Mouse (Mus musculus) lung, embryonic 14.5 days (tissue): ENCODE data around the gene Hdac4. TPM values are rescaled to one million over a fixed set of nuclear protein-coding genes. Genes with fewer than 3 reads are reported as not detected.

Experiments
- ATAC-seq: fragments of 200-750 bp; cut with Nextera tagmentation; 2 replicates; pipeline ENCODE4 v1.8.0; 2017; ENCODE audit warnings: mild to moderate bottlenecking, moderate TSS enrichment, moderate library complexity; ENCODE audit not compliant: insufficient read depth
- DNase-seq: peaks from one replicate; pipeline ENCODE4 v3.0.0-alpha.2; 2015
- H3K27ac ChIP-seq: fragments of 300-500 bp; sonication (generic); 2 replicates; pipeline ENCODE4 v1.5.1; 2014; ENCODE audit warnings: low read depth, mild to moderate bottlenecking, moderate library complexity
- H3K27me3 ChIP-seq: fragments of 300-500 bp; sonication (generic); 2 replicates; pipeline ENCODE4 v1.6.1; 2014; ENCODE audit warnings: low read length, control low read depth; ENCODE audit not compliant: insufficient read depth
- H3K36me3 ChIP-seq: fragments of 300-500 bp; sonication (generic); 2 replicates; pipeline ENCODE4 v1.6.1; 2014; ENCODE audit warnings: control low read depth; ENCODE audit not compliant: insufficient read depth
- H3K4me1 ChIP-seq: fragments of 300-500 bp; sonication (generic); 2 replicates; pipeline ENCODE4 v1.6.1; 2014; ENCODE audit warnings: antibody characterized with exemption, control low read depth; ENCODE audit not compliant: insufficient read depth
- H3K4me2 ChIP-seq: fragments of 300-500 bp; sonication (generic); 2 replicates; pipeline ENCODE4 v1.6.1; 2014; ENCODE audit warnings: mild to moderate bottlenecking
- H3K4me3 ChIP-seq: fragments of 300-500 bp; sonication (generic); 2 replicates; pipeline ENCODE4 v1.5.1; 2014; ENCODE audit warnings: low read depth, low read length
- H3K9ac ChIP-seq: fragments of 300-500 bp; sonication (generic); 2 replicates; pipeline ENCODE4 v1.6.1; 2014
- H3K9me3 ChIP-seq: fragments of 300-500 bp; sonication (generic); 2 replicates; pipeline ENCODE4 v1.6.1; 2016; ENCODE audit warnings: low read depth, low read length, control low read depth
- CTCF ChIP-seq: IDR thresholded peaks from 2 replicates; pipeline ENCODE4 v1.5.1; 2016; ENCODE audit warnings: antibody characterized with exemption, low read depth
- WGBS: fragments of 180-500 bp; shearing (Covaris S2); extraction: QIAGEN DNeasy Blood & Tissue Kit; methylation state at CpG from one replicate; pipeline ENCODE4 v1.1.7; 2014; 5-methylcytosine and 5-hydroxymethylcytosine counted together
- polyA plus RNA-seq: library from polyadenylated mRNA; unstranded; fragments of >200 nt; fragmentation: Nextera tagmentation; extraction: Ambion mirVana; gene quantifications from 2 replicates; pipeline ENCODE4 v1.2.1, GENCODE M21; 2014

The Hdac4 gene
- polyA plus RNA-seq, 1 experiment from 2014 or later: 20.2 TPM

- Histone ChIP-seq H3K4me1 (peaks cover 10% of the 10 kb centered on the region), H3K27ac (no peak overlapping the region), H3K4me3 (no peak overlapping the region), H3K9me3 (no peaks in the 10 kb centered on the region), H3K36me3 (no peaks in the 10 kb centered on the region), H3K4me2 (no peak overlapping the region), H3K9ac (no peak overlapping the region), H3K27me3 (no peaks in the 10 kb centered on the region)
- no peak for ATAC-seq
- TF ChIP-seq CTCF: no peak
- DNase-seq: no peak
Observed at GRCm38 (mm10) chr1:92050992-92051391, 144.5 kb downstream of the Hdac4 start.

- no peak overlapping the region for H3K4me2 ChIP-seq
- no peaks in the 10 kb centered on the region for H3K9me3 ChIP-seq
- 45% methylated on average over 3 of the region's 3 CpGs for WGBS
- no peak overlapping the region for H3K4me3 ChIP-seq
- no peak overlapping the region for H3K27ac ChIP-seq
- DNase-seq: no peak
- no peak for TF ChIP-seq CTCF
- H3K9ac ChIP-seq: no peak overlapping the region
- H3K36me3 ChIP-seq: no peaks in the 10 kb centered on the region
- H3K4me1 ChIP-seq: peaks cover 10% of the 10 kb centered on the region
- H3K27me3 ChIP-seq: no peaks in the 10 kb centered on the region
- ATAC-seq: no peak
Observed at GRCm38 (mm10) chr1:92050566-92050965, 144.9 kb downstream of the Hdac4 start.

GRCm38 (mm10) chr1:92048415-92049354 lies 146.8 kb downstream of the Hdac4 start:
- DNase-seq: no peak
- Histone ChIP-seq H3K4me3 (no peak overlapping the region), H3K4me1 (peaks cover 8% of the 10 kb centered on the region), H3K9me3 (no peaks in the 10 kb centered on the region), H3K27ac (no peak overlapping the region), H3K9ac (no peak overlapping the region), H3K27me3 (no peaks in the 10 kb centered on the region), H3K36me3 (no peaks in the 10 kb centered on the region), H3K4me2 (no peak overlapping the region)
- TF ChIP-seq CTCF: no peak
- no peak for ATAC-seq
- WGBS: 86% methylated on average over 4 of the region's 4 CpGs

- no peak for TF ChIP-seq CTCF
- no peaks in the 10 kb centered on the region for H3K9me3 ChIP-seq
- ATAC-seq (no peak), DNase-seq (no peak)
- H3K4me1 ChIP-seq: peaks cover 7% of the 10 kb centered on the region
- 88% methylated on average over 1 of the region's 1 CpGs for WGBS
- no peak overlapping the region for H3K9ac ChIP-seq
- H3K4me3 ChIP-seq: no peak overlapping the region
- H3K4me2 ChIP-seq: no peak overlapping the region
- no peak overlapping the region for H3K27ac ChIP-seq
- H3K27me3 ChIP-seq: no peaks in the 10 kb centered on the region
- no peaks in the 10 kb centered on the region for H3K36me3 ChIP-seq
Observed at GRCm38 (mm10) chr1:92045671-92046070, 149.8 kb downstream of the Hdac4 start.

GRCm38 (mm10) chr1:92044868-92045267 lies 150.6 kb downstream of the Hdac4 start:
- no peak overlapping the region for H3K27ac ChIP-seq
- TF ChIP-seq CTCF: no peak
- H3K4me3 ChIP-seq: no peak overlapping the region
- H3K9ac ChIP-seq: no peak overlapping the region
- H3K36me3 ChIP-seq: no peaks in the 10 kb centered on the region
- DNase-seq (no peak), ATAC-seq (no peak)
- no peak overlapping the region for H3K4me2 ChIP-seq
- H3K4me1 ChIP-seq: peaks cover 5% of the 10 kb centered on the region; the same call in 1 of the 2 replicates
- no peaks in the 10 kb centered on the region for H3K27me3 ChIP-seq
- WGBS: 77% methylated on average over 3 of the region's 3 CpGs
- H3K9me3 ChIP-seq: no peaks in the 10 kb centered on the region

- Histone ChIP-seq H3K9ac (no peak overlapping the region), H3K27me3 (no peaks in the 10 kb centered on the region), H3K4me3 (no peak overlapping the region), H3K4me2 (no peak overlapping the region), H3K4me1 (peaks cover 5% of the 10 kb centered on the region; the same call in 1 of the 2 replicates), H3K9me3 (no peaks in the 10 kb centered on the region), H3K36me3 (no peaks in the 10 kb centered on the region), H3K27ac (no peak overlapping the region)
- DNase-seq: peak; percentile 8
- no peak for ATAC-seq
- no peak for TF ChIP-seq CTCF
Observed at GRCm38 (mm10) chr1:92043989-92044388, 151.5 kb downstream of the Hdac4 start.

- ATAC-seq: no peak
- Histone ChIP-seq H3K9ac (no peak overlapping the region), H3K27me3 (no peaks in the 10 kb centered on the region), H3K27ac (peak overlapping the region; percentile 43; the same call in 1 of the 2 replicates), H3K9me3 (no peaks in the 10 kb centered on the region), H3K4me1 (peaks cover 5% of the 10 kb centered on the region; the same call in 1 of the 2 replicates), H3K4me3 (no peak overlapping the region), H3K4me2 (no peak overlapping the region), H3K36me3 (no peaks in the 10 kb centered on the region)
- no peak for TF ChIP-seq CTCF
- WGBS: 9% methylated on average over 3 of the region's 3 CpGs
- DNase-seq: peak; percentile 48
Observed at GRCm38 (mm10) chr1:92042126-92042525, 153.4 kb downstream of the Hdac4 start.
